Mouse (Mus musculus): ENCODE measurements around the gene Tctex1d4. TPM values are rescaled to one million over a fixed set of nuclear protein-coding genes. Genes with fewer than 3 reads are reported as not detected.

The Tctex1d4 gene
- total RNA-seq, 2 experiments from 2014 or later: not detected

DNA sequence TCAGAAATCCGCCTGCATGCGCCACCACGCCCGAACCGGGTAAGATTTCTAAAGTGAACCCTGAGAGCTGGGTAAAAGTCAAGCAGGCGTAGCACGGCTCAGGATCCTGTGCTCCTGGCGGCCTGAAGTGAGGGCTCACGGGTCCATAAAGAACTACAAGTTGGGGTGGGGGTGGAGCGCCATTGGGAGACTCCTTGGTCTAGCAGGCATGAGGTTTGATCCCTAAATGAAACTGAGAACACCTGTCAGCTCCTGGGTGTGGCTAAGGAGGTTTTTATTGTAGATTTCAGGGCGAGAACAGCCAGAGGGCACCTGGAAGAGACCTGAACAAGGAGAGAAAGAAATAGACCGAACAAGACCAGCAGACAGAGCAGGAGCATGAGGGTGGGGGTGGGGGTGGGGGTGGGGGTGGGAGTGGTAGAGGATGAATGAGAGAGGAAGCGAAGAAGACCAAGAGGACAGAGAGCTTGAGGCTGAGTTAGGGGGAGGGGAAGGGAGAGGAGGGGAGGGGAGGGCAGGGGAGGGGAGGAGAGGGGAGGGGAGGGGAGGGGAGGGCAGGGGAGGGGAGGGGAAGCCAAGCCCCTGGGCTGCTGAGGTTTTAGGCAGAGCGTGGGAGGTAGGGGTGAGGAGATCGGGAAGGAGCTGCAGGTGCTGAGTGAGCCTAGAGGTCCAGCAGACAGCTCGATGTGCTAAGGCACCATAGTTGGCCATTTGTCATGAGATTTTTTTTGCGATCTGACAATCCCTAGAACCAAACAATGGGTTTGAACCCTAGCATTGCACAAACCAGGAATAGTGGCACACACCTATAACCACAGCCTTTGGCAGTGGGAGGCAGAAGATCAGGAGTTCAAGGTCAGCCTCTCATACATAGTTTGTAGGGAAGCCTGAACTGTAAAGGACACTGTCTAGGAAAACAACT, 12.0 kb downstream of the Tctex1d4 start:
- DNase-seq: no peak

DNA sequence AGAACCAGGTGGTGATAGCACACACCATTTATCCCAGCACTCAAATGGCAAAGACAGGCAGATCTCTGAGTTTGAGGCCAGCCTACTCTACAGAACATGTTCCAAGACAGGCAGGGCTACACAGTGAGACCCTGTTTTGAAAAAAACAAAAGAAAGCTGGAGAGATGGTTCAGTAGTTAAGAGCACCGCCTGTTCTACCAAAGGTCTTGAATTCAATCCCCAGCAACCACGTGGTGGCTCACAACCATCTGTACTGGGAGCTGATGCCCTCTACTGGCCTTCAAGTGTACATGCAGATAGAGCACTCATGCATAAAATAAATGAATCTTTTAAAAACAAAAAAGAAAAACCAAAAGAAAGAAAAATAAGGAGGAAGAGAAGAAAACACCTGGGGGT, 12.6 kb downstream of the Tctex1d4 start:
- DNase-seq: peak; percentile 55

DNA sequence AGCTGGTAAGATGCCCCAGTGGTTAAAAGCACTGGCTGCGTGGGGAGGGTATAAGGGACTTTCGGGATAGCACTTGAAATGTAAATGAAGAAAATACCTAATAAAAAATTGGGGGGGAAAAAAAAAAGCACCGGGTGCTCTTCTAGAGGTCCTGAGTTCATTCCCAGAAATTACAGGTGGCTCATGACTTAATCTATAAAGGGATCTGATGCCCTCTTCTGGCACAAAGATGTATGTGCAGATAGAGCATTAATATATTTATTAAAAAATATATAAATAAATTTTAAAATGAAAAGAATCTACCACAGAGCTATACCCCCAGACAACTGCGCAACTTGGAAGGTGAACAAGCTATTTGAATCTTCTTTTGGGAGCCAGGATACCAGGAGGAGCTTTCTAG, 14.0 kb downstream of the Tctex1d4 start:
- no peak for DNase-seq

- DNase-seq: no peak
Measured at GRCm38 (mm10) chr4:117143023-117143422, 16.4 kb downstream of the Tctex1d4 start.

GRCm38 (mm10) chr4:117145248-117145647, 18.7 kb downstream of the Tctex1d4 start:
- no peak for DNase-seq

GRCm38 (mm10) chr4:117146176-117146575, 19.6 kb downstream of the Tctex1d4 start:
- DNase-seq: peak; percentile 95

DNA sequence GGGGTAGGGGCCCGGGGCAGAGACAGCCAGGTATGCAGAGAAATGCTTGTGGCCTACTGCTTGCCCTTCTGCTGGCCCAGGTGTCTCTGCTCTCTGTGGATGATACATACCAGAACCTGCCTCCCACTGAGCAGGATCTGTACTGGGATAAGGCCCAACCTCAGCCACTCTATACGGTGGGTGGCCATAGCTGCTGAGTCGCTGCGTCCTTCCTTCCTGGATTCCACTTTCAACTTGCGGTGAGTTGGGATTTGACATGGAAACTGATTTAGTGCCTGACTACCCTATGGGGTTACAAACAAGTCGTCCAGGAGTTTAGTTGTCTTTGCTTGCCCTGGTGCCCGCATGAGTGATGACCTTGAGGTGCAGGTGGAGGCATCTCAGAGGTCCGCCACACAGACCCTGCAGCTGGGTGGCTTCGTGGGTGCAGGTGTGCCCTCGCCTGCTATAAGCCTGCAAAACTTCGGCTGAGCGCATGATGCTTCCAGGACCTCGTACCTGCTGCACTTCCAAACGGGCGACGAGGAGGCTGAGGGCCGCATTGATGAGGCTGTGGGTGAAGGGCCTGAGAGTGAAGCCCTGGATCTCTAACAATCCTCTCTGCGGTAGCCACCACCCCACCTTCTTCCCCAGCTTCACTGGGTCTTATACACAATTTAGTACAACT, 21.6 kb downstream of the Tctex1d4 start:
- DNase-seq: no peak

- no peak for DNase-seq
Measured at GRCm38 (mm10) chr4:117148815-117149214, 22.2 kb downstream of the Tctex1d4 start.

DNA sequence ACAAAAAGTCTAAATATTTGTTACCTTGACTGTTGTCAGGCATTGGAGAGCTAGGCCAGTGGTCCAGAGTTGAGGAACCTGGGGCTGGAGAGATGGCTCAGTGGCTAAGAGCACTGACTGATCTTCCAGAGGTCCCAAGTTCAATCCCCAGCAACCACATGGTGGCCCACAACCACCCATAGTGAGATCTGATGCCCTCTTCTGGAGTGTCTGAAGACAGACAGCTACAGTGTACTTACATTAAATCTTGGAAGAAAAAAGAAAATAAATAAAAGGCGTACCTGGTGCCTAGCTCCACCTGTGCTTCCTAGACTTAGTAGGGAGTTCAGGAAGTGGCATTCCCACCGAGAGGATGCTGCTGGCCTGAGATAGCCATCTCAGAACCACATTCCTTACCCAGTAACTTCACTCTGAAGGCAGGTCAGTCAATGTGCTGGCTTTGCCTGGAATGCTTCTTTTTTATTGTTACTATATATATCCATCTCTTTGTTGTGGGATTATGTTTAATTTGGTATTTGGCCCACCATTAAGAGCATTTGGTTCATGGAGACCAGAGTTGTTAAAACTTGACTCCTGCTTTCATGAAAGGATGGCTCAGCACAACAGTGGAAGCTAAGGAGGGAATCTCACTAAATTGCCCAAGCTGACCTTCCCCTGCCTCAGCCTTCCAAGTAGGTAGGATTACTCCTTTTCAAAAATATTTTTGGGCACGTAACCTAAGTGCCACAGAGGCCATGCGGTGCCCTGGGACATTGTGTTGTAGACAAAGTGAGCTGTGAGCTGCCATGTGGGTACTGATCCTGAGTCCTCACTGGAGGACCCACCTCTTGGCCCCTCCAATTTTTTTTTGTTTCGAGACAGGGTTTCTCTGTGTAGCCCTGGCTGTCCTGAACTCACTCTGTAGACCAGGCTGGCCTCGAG, 23.0 kb downstream of the Tctex1d4 start:
- DNase-seq: no peak

DNA sequence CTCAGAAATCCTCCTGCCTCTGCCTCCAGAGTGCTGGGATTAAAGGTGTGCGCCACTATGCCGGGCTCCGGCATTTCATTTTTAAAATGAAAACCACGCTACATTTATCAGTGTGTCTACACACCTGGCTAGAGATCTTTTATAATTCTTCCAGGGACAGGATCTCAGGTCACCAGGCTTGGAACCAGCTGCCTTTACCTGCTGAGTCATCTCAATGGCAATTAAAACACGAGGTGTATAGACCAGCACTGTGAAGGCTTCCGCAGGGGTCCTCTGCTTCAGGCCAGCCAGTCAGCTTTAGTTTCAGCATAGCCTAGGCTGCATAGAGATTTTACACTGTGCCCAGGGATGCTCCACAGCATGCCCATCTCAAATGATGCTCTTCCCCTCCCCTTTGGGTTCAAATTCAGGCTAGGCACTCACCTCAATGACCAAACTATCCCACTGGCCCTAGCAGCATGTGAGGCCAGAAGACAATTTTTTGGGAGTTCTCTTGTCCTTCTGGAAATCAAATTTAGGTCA, 23.7 kb downstream of the Tctex1d4 start:
- no peak for DNase-seq

GRCm38 (mm10) chr4:117151416-117151815, 24.8 kb downstream of the Tctex1d4 start:
- DNase-seq: no peak

GRCm38 (mm10) chr4:117152714-117153113, 26.1 kb downstream of the Tctex1d4 start:
- no peak for DNase-seq

GRCm38 (mm10) chr4:117155020-117155791, 28.6 kb downstream of the Tctex1d4 start:
- peak; percentile 40 for DNase-seq

- peak; percentile 91 for DNase-seq
Measured at GRCm38 (mm10) chr4:117155792-117156355, 29.3 kb downstream of the Tctex1d4 start, which contains the start of gene Rps8. TSS of gene Rps8 (minus strand) at chr4:117156243.

GRCm38 (mm10) chr4:117156372-117156771, 29.8 kb downstream of the Tctex1d4 start:
- DNase-seq: no peak

GRCm38 (mm10) chr4:117159666-117160065, 33.1 kb downstream of the Tctex1d4 start:
- no peak for DNase-seq

GRCm38 (mm10) chr4:117161183-117161582, 34.6 kb downstream of the Tctex1d4 start:
- DNase-seq: no peak

DNA sequence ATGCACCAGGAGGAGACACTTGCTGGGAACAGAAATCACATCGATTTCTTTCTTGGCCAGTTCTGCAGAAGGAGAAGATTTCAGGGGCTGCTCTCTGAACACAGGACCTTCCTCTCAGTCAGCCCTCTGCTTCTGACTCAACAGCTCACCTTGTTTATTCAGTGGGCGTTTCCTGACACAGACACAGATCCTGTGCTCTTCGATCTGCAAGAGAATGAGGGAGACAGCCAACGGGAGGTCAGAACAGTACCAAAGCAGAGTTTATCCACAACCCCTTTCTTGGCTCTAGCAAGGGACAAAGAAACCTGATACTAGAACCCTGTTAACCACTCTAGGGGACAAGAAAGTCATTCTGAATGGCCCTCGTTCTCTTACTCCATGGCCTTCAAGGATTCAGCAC, 43.3 kb downstream of the Tctex1d4 start:
- no peak for DNase-seq

Data from adrenal gland, postnatal 10 days (tissue).